Mouse (Mus musculus) heart, adult 2 months (tissue): Measurements from ENCODE around the gene Vps37b.

Experiments used
- CTCF ChIP-seq: fragments of 200-600 bp; IDR thresholded peaks from 2 replicates; pipeline ENCODE4 v1.8.1; 2022; ENCODE audit warnings: antibody characterized with exemption, mild to moderate bottlenecking, moderate library complexity
- EP300 ChIP-seq: fragments of 200-500 bp; IDR thresholded peaks from 2 replicates; pipeline ENCODE4 v1.6.1; 2011; ENCODE audit warnings: low read depth, low read length, control low read depth; ENCODE audit not compliant: insufficient read depth
- POLR2A ChIP-seq: fragments of 200-500 bp; IDR thresholded peaks from 2 replicates; pipeline ENCODE4 v1.6.1; 2011; ENCODE audit warnings: mild to moderate bottlenecking, low read depth, low read length, control low read depth; ENCODE audit not compliant: insufficient read depth

DNA sequence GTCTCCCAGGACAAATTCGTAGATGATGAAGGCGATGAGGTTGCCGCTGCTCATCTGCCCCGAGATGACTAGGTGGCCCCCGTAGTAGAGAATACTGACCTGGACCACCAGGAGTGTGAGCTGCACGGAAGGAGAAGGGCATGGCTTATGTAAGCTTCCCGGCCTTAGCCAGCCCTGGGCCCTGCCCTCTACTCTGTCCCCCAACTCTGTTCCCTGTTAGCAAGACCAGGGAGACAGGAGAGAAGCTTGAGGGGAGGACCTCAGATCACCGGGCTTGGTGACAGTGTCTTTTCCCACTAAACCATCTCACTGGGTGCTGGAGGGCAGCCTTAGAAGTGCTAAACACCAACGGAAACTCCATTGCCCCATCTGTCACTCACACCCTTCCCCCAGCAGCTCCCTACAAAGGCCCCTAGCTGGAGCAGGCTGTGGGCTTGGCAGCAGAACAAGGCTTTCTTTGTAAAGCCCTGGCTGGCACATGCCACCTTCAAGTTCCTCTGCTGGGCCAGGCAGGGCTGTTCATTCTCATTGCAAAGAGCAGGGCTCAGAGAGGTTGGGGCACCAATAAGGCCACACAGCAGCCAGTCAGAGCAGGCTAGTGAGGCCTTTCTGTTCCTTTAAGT lies 46.8 kb upstream of the Vps37b start:
- TF ChIP-seq CTCF (no peak), POLR2A (no peak), EP300 (no peak)
